Mouse (Mus musculus) stomach, embryonic 16.5 days (tissue): Measurements from ENCODE around the gene Mboat2. TPM values are rescaled to one million over a fixed set of nuclear protein-coding genes. Genes with fewer than 3 reads are reported as not detected.
A peak's percentile ranks its signal among the peaks of the same experiment; 100 is the strongest.

Experiments
- ATAC-seq: fragments of 200-750 bp; cut with Nextera tagmentation; 2 replicates; pipeline ENCODE4 v1.8.0; 2017; ENCODE audit warnings: moderate number of reproducible peaks, moderate TSS enrichment; ENCODE audit not compliant: insufficient read depth, low FRiP score
- H3K27ac ChIP-seq: fragments of 300-500 bp; sonication (generic); 2 replicates; pipeline ENCODE4 v1.5.1; 2014; ENCODE audit warnings: low read length
- H3K27me3 ChIP-seq: fragments of 300-500 bp; sonication (generic); 2 replicates; pipeline ENCODE4 v1.6.1; 2014; ENCODE audit warnings: low read length, control low read depth, mixed read lengths; ENCODE audit not compliant: control insufficient read depth, insufficient read depth
- H3K36me3 ChIP-seq: fragments of 300-500 bp; sonication (generic); 2 replicates; pipeline ENCODE4 v1.6.1; 2014; ENCODE audit warnings: low read length; ENCODE audit not compliant: control insufficient read depth, insufficient read depth
- H3K4me1 ChIP-seq: fragments of 300-500 bp; sonication (generic); 2 replicates; pipeline ENCODE4 v1.6.1; 2014; ENCODE audit warnings: low read length, control low read depth, mixed read lengths; ENCODE audit not compliant: control insufficient read depth, insufficient read depth
- H3K4me2 ChIP-seq: fragments of 300-500 bp; sonication (generic); 2 replicates; pipeline ENCODE4 v1.6.1; 2014; ENCODE audit warnings: low read depth, low read length, mixed read lengths
- H3K4me3 ChIP-seq: fragments of 300-500 bp; sonication (generic); replicated peaks from 2 replicates; pipeline ENCODE4 v1.5.1; 2014; ENCODE audit warnings: mild to moderate bottlenecking, low read length
- H3K9ac ChIP-seq: fragments of 300-500 bp; sonication (generic); 2 replicates; pipeline ENCODE4 v1.6.1; 2014; ENCODE audit warnings: low read length
- H3K9me3 ChIP-seq: fragments of 300-500 bp; sonication (generic); replicated peaks from 2 replicates; pipeline ENCODE4 v1.6.1; 2016; ENCODE audit warnings: low read length, control low read depth; ENCODE audit not compliant: control insufficient read depth
- WGBS: fragments of 180-500 bp; shearing (Covaris S2); extraction: QIAGEN DNeasy Blood & Tissue Kit; methylation state at CpG from one replicate; pipeline ENCODE4 v1.1.7; 2014; 5-methylcytosine and 5-hydroxymethylcytosine counted together
- polyA plus RNA-seq: library from polyadenylated mRNA; unstranded; fragments of >200 nt; fragmentation: Nextera tagmentation; extraction: Ambion mirVana; gene quantifications from 2 replicates; pipeline ENCODE4 v1.2.1, GENCODE M21; 2015

The Mboat2 gene
- polyA plus RNA-seq, 1 experiment from 2014 or later: 47.3 TPM

- Histone ChIP-seq H3K27me3 (no peaks in the 10 kb centered on the region), H3K9ac (no peak overlapping the region), H3K9me3 (no peaks in the 10 kb centered on the region), H3K36me3 (0 out of 2 replicates have a peak, but pooled peaks cover 4% of the 10 kb centered on the region), H3K4me1 (no peaks in the 10 kb centered on the region), H3K4me2 (no peak overlapping the region), H3K4me3 (no peak overlapping the region), H3K27ac (no peak overlapping the region)
- 78% methylated on average over 9 of the region's 9 CpGs for WGBS
- ATAC-seq: no peak
Observed at GRCm38 (mm10) chr12:24955137-24955536, 124.5 kb downstream of the Mboat2 start.

GRCm38 (mm10) chr12:24958526-24958925 lies 127.8 kb downstream of the Mboat2 start:
- no peaks in the 10 kb centered on the region for H3K36me3 ChIP-seq
- no peaks in the 10 kb centered on the region for H3K9me3 ChIP-seq
- no peak overlapping the region for H3K9ac ChIP-seq
- H3K4me1 ChIP-seq: no peaks in the 10 kb centered on the region
- no peak overlapping the region for H3K4me2 ChIP-seq
- no peak for ATAC-seq
- no peak overlapping the region for H3K27ac ChIP-seq
- WGBS: 87% methylated on average over 3 of the region's 3 CpGs
- H3K27me3 ChIP-seq: no peaks in the 10 kb centered on the region
- no peak overlapping the region for H3K4me3 ChIP-seq

DNA sequence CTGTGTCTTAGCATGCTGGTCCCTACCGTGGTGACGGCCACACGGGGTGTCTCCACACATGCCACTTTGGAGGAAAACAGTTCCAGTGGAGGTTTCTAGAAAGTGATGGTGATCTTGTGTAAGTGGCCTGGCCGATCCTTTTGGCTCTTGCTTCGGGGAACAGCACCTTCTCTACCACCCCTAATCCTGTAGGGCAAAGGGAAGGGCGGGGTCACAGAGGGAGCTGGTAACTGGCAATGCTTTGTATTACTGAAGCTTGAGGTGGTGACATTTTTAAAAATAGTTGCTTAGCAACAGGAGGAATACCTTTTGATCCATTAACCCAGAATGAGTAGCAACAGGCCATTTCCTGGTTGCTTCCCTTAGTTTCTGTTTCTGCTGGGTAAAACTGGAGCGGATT lies 131.1 kb downstream of the Mboat2 start:
- Histone ChIP-seq H3K27ac (no peak overlapping the region), H3K4me3 (no peak overlapping the region)
- WGBS: 82% methylated on average over 7 of the region's 7 CpGs

DNA sequence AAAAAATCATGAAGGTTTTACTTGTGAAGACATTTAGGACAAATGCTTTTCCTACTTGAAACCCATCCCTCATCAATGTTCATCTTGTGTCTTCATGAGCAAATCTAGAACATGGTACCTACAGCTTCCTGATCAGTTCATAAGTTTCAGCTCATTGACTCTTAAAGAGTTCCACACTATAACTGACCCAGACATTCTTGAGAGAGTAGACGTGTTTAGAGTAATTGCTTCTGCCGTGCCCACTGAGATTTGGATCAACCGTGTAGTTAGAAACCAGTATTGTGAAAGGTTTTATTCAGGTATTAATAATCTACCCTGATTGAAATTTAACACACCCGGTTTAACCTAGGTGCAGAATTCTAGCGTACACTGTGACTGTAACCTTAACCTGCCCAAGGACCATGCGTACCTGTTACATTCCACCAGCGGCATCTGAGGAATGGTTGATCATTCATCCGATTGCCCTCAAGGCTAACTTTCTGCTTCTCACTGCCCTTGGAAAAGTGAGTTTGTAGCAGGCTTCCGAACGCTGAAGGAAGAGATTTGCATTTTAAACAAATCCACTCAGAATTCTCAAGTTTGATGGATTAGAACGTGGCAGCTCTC lies 131.8 kb downstream of the Mboat2 start:
- H3K27ac ChIP-seq: no peak overlapping the region
- no peak for ATAC-seq
- H3K36me3 ChIP-seq: no peaks in the 10 kb centered on the region
- peaks cover 3% of the 10 kb centered on the region; the same call in 1 of the 2 replicates for H3K9me3 ChIP-seq
- H3K27me3 ChIP-seq: no peaks in the 10 kb centered on the region
- no peaks in the 10 kb centered on the region for H3K4me1 ChIP-seq
- no peak overlapping the region for H3K9ac ChIP-seq
- WGBS: 75% methylated on average over 11 of the region's 11 CpGs
- H3K4me2 ChIP-seq: no peak overlapping the region
- no peak overlapping the region for H3K4me3 ChIP-seq

More for the DNA sequence above, 131.1 kb downstream of the Mboat2 start:
- H3K4me2 ChIP-seq: no peak overlapping the region
- no peaks in the 10 kb centered on the region for H3K27me3 ChIP-seq
- H3K36me3 ChIP-seq: no peaks in the 10 kb centered on the region
- H3K9me3 ChIP-seq: peaks cover 2% of the 10 kb centered on the region; the same call in 1 of the 2 replicates
- no peak overlapping the region for H3K9ac ChIP-seq
- no peak for ATAC-seq
- no peaks in the 10 kb centered on the region for H3K4me1 ChIP-seq

- H3K27ac ChIP-seq: peak overlapping the region; percentile 90
- H3K4me3 ChIP-seq: no peak overlapping the region
- no peaks in the 10 kb centered on the region for H3K27me3 ChIP-seq
- peaks cover 3% of the 10 kb centered on the region; the same call in 1 of the 2 replicates for H3K9me3 ChIP-seq
- peak overlapping the region; percentile 36; the same call in 1 of the 2 replicates for H3K4me2 ChIP-seq
- H3K36me3 ChIP-seq: no peaks in the 10 kb centered on the region
- no peak for ATAC-seq
- no peak overlapping the region for H3K9ac ChIP-seq
- no peaks in the 10 kb centered on the region for H3K4me1 ChIP-seq
- WGBS: 56% methylated on average over 13 of the region's 13 CpGs
Observed at GRCm38 (mm10) chr12:24963393-24964022, 132.8 kb downstream of the Mboat2 start.

DNA sequence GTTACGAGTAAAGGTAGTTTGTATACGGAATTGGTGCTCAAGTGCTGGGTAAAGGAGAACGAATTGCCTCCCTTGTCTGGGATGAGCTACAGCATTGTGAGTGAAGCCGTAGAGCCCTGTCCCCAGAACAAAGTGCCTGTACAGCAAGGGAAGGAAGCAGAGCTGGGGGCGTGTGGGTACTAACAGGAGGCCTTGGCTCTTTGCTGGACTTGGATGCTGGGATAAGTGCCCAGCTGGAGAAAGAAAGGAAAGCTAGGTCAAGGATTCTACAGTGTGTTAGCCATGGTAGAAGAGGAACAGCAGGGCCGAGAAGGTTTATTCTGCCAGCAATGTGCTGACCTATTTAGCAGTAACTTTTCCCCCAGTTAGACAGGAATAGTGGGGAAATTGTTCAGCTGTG lies 134.7 kb downstream of the Mboat2 start:
- Histone ChIP-seq H3K27me3 (no peaks in the 10 kb centered on the region), H3K36me3 (no peaks in the 10 kb centered on the region), H3K9me3 (peaks cover 3% of the 10 kb centered on the region; the same call in 1 of the 2 replicates), H3K4me1 (no peaks in the 10 kb centered on the region), H3K4me2 (no peak overlapping the region), H3K9ac (no peak overlapping the region), H3K4me3 (no peak overlapping the region), H3K27ac (no peak overlapping the region)
- no peak for ATAC-seq
- 80% methylated on average over 6 of the region's 6 CpGs for WGBS

DNA sequence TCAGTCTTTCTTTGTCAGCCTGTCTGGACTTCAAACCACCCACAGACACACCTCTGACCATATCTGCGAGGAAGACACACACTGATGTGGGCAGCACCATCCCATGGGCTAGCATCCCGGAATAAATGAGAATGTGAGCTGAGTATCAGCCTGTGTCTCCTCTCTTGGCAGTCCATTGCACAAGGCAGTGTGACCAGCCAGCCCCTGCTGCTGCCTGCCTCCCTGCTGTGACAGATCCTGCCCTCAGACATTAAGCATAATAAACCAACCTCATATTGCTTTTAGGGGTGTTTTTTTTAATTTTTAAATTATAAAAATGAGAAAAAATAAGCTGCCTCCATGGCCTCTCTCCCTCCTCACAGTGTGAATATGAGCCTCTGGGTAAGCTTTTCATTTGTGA lies 135.4 kb downstream of the Mboat2 start:
- WGBS: 81% methylated on average over 2 of the region's 2 CpGs
- no peak overlapping the region for H3K27ac ChIP-seq
- H3K9me3 ChIP-seq: peaks cover 3% of the 10 kb centered on the region; the same call in 1 of the 2 replicates
- H3K4me3 ChIP-seq: no peak overlapping the region
- no peak overlapping the region for H3K9ac ChIP-seq
- no peak overlapping the region for H3K4me2 ChIP-seq
- H3K4me1 ChIP-seq: no peaks in the 10 kb centered on the region
- no peak for ATAC-seq
- no peaks in the 10 kb centered on the region for H3K27me3 ChIP-seq
- no peaks in the 10 kb centered on the region for H3K36me3 ChIP-seq

- no peak overlapping the region for H3K4me3 ChIP-seq
- H3K4me1 ChIP-seq: peaks cover 3% of the 10 kb centered on the region; the same call in 1 of the 2 replicates
- 87% methylated on average over 5 of the region's 5 CpGs for WGBS
- ATAC-seq: no peak
- no peaks in the 10 kb centered on the region for H3K27me3 ChIP-seq
- H3K9me3 ChIP-seq: peaks cover 3% of the 10 kb centered on the region; the same call in 1 of the 2 replicates
- H3K4me2 ChIP-seq: no peak overlapping the region
- H3K36me3 ChIP-seq: no peaks in the 10 kb centered on the region
- no peak overlapping the region for H3K27ac ChIP-seq
- H3K9ac ChIP-seq: no peak overlapping the region
Observed at GRCm38 (mm10) chr12:24971490-24972200, 141.0 kb downstream of the Mboat2 start.
